Mouse (Mus musculus): ENCODE measurements around the gene Pycr2.

Gene Pycr2

DNA sequence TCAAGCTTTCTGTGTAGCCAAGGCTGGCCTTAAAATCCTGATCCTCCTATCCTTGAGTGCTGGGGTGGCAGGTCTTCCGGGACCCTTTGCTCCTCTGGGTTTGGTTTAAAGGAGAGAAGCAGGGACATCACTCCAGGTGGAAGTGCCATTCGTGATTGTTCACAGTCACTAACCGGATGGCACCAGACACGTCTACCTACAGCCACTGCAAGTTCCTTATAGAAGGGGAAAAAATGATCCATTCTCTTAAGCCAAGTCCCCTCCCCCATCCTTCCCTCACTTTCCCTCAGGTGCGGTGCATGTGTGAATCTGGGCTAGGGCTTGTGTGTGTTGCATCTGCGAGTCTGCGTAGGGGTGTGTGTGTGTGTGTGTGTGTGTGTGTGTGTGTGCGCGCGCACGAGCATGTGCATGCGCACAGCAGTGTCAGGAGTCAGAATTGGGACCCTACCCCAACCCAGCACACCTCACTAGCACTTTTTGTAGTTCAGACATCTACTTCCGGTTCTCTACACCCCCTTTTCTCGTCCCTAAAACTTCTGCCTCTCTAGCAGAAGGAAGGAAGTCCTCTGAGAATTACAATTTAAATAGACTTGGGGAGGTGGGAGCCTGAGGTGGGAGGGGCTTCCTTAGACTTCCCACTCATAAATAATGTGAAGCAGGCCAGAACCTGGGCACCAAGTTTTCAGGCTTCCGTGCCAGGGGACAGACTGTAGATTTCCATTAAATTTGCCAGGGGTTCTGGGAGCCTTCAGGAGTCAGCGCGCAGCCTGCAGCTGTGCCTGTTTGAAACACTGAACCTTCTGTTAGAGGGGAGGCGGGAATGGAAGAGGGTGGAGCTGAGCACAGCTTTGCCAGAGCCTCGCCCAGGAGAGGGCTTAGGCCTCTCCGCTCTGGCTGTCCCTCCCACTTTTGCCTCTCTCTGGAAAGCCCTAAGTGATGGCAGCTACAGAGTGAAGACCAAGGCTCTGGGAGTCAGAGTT lies 41.2 kb downstream of the Pycr2 start:
- no peak for TF ChIP-seq GATA4 (IDR thresholded peaks at IDR 0.05; ENCODE audit: insufficient replicate concordance, low read length)

- no peak for TF ChIP-seq GATA4 (IDR thresholded peaks at IDR 0.05; ENCODE audit: insufficient replicate concordance, low read length)
Observed at GRCm38 (mm10) chr1:180946448-180946847, 42.4 kb downstream of the Pycr2 start.

DNA sequence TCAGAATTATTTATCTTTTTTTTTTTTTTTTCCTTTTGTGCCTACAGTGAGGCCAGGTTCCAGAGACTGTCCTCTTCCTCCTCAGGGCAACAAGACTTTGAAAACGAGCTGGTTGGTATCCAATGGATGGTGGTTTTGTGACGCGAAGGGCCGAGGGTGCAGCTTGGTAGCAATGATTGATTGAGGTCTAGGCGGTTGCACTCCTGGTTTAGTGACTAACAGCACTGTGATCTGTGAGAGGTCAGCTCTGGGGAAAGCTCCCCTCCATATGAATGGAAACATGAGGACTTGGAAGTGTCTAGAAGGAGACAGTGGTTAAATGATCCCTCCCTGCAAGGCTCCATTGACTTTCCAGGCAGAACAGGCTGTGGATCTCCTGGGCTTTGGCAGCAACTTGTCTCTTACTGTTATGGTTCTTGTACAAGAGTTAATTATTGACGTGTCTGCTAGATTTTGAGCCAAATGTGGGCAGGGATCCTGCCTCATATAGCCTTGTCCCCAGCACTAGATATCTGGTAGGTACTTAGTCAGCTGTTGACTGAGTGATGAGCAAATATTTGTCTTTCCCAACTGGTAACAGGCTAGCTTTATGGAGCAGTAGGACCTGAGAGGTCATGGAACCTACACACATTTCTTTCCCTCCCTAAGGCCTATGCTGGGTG lies 48.1 kb downstream of the Pycr2 start:
- TF ChIP-seq GATA4 (IDR thresholded peaks at IDR 0.05; ENCODE audit: insufficient replicate concordance, low read length): peak; percentile 59; the same call in 1 of the 2 replicates

DNA sequence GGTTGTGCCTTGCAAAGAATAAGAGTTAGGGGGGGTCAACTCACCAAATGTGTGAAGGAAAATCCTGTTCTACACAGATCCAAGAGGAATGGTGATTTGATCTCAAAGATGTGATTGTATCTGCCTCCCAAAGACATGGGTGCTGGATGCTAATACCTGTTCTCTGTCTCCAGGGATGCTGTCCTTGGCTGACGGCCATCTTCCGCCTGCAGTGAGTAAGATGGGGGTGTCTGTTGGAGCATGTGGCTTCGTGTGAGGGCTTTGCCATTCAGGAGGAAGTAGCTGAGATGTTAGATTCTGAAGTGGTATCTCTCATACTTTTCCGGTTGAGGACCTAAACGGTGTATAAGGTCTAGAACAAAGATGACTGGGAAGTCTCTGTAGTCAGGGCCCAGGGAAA lies 48.7 kb downstream of the Pycr2 start:
- TF ChIP-seq GATA4 (IDR thresholded peaks at IDR 0.05; ENCODE audit: insufficient replicate concordance, low read length): no peak

- no peak for TF ChIP-seq GATA4 (IDR thresholded peaks at IDR 0.05; ENCODE audit: insufficient replicate concordance, low read length)
Observed at GRCm38 (mm10) chr1:180956401-180956800, 52.3 kb downstream of the Pycr2 start.

DNA sequence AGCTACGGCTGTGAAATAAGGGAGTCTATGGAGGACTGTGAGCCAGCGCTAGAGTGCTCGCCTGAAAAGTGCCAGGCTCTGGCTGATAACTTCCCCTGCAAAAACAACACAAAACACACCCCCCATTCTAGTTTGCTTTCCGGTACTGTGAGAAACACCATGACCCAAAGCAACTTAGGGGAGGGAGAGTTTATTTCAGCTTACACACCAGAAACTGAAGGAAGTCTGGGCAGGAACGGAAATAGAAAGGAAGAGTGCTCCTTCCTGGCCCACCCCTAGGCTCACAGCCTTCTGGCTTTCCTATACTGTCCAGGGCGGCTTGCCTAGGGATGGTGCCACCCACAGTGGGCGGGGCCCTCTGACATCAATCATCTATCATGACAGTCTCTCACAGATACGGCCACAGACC lies 52.9 kb downstream of the Pycr2 start:
- no peak; the same call in 1 of the 2 replicates for TF ChIP-seq GATA4 (IDR thresholded peaks at IDR 0.05; ENCODE audit: insufficient replicate concordance, low read length)
